Mouse (Mus musculus) limb, embryonic 14.5 days (tissue): ENCODE data around the gene Fndc3b. TPM values are rescaled to one million over a fixed set of nuclear protein-coding genes. Genes with fewer than 3 reads are reported as not detected.
A peak's percentile ranks its signal among the peaks of the same experiment; 100 is the strongest.

Experiments used
- ATAC-seq: fragments of 200-750 bp; cut with Nextera tagmentation; 2 replicates; pipeline ENCODE4 v1.8.0; 2017; ENCODE audit warnings: low read depth, moderate number of reproducible peaks, moderate TSS enrichment; ENCODE audit not compliant: low FRiP score
- DNase-seq: peaks from one replicate; pipeline ENCODE4 v3.0.0-alpha.2; 2015; ENCODE audit warnings: low spot score
- H3K27ac ChIP-seq: fragments of 300-500 bp; sonication (generic); replicated peaks from 2 replicates; pipeline ENCODE4 v1.5.1; 2014; ENCODE audit warnings: low read depth, mild to moderate bottlenecking, low read length, moderate library complexity, mixed read lengths
- H3K27me3 ChIP-seq: fragments of 300-500 bp; sonication (generic); 2 replicates; pipeline ENCODE4 v1.6.1; 2014; ENCODE audit warnings: low read length, mixed read lengths; ENCODE audit not compliant: control insufficient read depth, insufficient read depth
- H3K36me3 ChIP-seq: fragments of 300-500 bp; sonication (generic); 2 replicates; pipeline ENCODE4 v1.6.1; 2014; ENCODE audit warnings: mild to moderate bottlenecking, low read length, moderate library complexity, mixed read lengths; ENCODE audit not compliant: control insufficient read depth, insufficient read depth
- H3K4me1 ChIP-seq: fragments of 300-500 bp; sonication (generic); 2 replicates; pipeline ENCODE4 v1.6.1; 2014; ENCODE audit warnings: antibody characterized with exemption, low read length, mixed read lengths; ENCODE audit not compliant: control insufficient read depth, insufficient read depth
- H3K4me2 ChIP-seq: fragments of 300-500 bp; sonication (generic); replicated peaks from 2 replicates; pipeline ENCODE4 v1.6.1; 2014; ENCODE audit warnings: low read depth, mild to moderate bottlenecking, low read length, moderate library complexity; ENCODE audit not compliant: severe bottlenecking
- H3K4me3 ChIP-seq: fragments of 300-500 bp; sonication (generic); replicated peaks from 2 replicates; pipeline ENCODE4 v1.5.1; 2014; ENCODE audit warnings: low read length
- H3K9ac ChIP-seq: fragments of 300-500 bp; sonication (generic); 2 replicates; pipeline ENCODE4 v1.6.1; 2014; ENCODE audit warnings: mild to moderate bottlenecking, low read depth, low read length, moderate library complexity; ENCODE audit not compliant: severe bottlenecking
- H3K9me3 ChIP-seq: fragments of 300-500 bp; sonication (generic); 2 replicates; pipeline ENCODE4 v1.6.1; 2016; ENCODE audit warnings: low read length; ENCODE audit not compliant: control insufficient read depth
- POLR2A ChIP-seq: fragments of 200-500 bp; IDR thresholded peaks from 2 replicates; pipeline ENCODE4 v1.8.0; 2012; ENCODE audit warnings: inconsistent platforms, mild to moderate bottlenecking, moderate library complexity, borderline replicate concordance; ENCODE audit not compliant: insufficient read depth, insufficient read length; ENCODE audit errors: extremely low read depth
- WGBS: fragments of 180-500 bp; shearing (Covaris S2); extraction: QIAGEN DNeasy Blood & Tissue Kit; methylation state at CpG from one replicate; pipeline ENCODE4 v1.1.7; 2014; 5-methylcytosine and 5-hydroxymethylcytosine counted together
- polyA plus RNA-seq, 2 experiments: library from polyadenylated mRNA; depleted of rRNA in 1 of 2; stranded (reverse) in 1 of 2; unstranded in 1 of 2; fragments of >200 nt; fragmentation: Nextera tagmentation in 1 of 2; extraction: Ambion mirVana in 1 of 2; gene quantifications; 2 replicates each; pipeline versions ENCODE4 v1.2.1 to v1.2.3; 2012 to 2014

The Fndc3b gene
- polyA plus RNA-seq, 2 experiments = 39.6 to 41.3 TPM

DNA sequence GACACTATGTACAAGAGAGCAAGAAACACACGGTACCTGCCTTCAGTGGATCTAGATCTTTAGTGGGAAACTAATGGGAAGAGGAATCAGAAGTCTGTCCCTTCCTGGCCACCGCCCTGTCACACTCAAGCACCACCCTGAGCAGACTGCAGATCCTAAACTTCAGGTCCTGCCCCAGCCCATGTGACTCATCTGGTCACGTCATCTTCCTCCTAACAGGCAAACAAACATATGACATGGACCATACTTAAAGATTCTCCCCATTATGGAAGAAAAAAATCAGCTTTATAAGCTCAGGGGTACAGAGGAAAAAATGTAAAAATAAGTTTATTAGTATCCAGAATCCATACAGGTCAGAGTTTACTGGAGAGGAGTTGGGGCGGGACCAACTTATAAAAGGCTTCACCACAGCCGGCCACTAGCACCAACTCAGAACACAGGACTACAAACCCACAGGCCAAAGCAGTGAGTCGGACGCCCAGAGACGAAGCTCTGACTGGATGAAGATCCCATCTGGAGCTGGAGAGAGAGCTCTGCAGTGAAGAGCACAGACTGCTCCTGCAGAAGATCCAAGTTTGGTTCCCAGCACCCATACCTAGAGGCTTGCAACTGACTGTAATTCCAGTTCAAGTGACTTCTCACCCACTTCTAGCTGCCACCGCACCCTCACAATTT lies 19.5 kb downstream of the Fndc3b start:
- no peak for DNase-seq
- Histone ChIP-seq H3K27me3 (no peaks in the 10 kb centered on the region), H3K27ac (no peak overlapping the region), H3K9ac (no peak overlapping the region), H3K9me3 (no peaks in the 10 kb centered on the region), H3K4me2 (no peak overlapping the region), H3K4me3 (no peak overlapping the region), H3K4me1 (peaks cover 28% of the 10 kb centered on the region), H3K36me3 (0 out of 2 replicates have a peak, but pooled peaks cover 4% of the 10 kb centered on the region)
- TF ChIP-seq POLR2A = no peak
- no peak for ATAC-seq
- whole genome bisulfite sequencing = 85% methylated on average over 9 of the region's 9 CpGs

DNA sequence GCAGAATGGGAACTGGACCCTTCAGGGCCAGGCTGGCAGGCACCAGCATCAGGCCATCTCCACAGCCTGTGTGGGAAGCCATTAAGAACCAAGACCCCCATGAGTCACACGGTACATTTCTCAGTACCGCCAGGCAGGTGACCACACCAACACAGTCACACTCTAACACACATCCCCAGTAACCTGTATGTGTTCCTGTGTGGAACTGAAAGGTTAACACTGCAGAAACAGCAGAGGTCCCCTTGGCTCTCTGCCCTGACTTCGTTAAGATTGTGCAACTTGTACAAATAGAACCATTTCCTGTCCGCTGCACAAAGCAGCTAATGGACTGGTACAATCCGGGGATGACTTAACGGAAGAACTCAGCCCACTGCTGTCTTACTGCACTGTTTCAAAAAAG lies 21.1 kb downstream of the Fndc3b start:
- H3K27me3 ChIP-seq = no peaks in the 10 kb centered on the region
- ATAC-seq (no peak), DNase-seq (peak; percentile 63)
- H3K4me1 ChIP-seq = peaks cover 23% of the 10 kb centered on the region
- H3K9me3 ChIP-seq = no peaks in the 10 kb centered on the region
- H3K27ac ChIP-seq = no peak overlapping the region
- H3K9ac ChIP-seq = no peak overlapping the region
- peaks cover 4% of the 10 kb centered on the region; the same call in 1 of the 2 replicates for H3K36me3 ChIP-seq
- no peak overlapping the region for H3K4me3 ChIP-seq
- H3K4me2 ChIP-seq = no peak overlapping the region
- 60% methylated on average over 6 of the region's 6 CpGs for WGBS
- no peak for TF ChIP-seq POLR2A

DNA sequence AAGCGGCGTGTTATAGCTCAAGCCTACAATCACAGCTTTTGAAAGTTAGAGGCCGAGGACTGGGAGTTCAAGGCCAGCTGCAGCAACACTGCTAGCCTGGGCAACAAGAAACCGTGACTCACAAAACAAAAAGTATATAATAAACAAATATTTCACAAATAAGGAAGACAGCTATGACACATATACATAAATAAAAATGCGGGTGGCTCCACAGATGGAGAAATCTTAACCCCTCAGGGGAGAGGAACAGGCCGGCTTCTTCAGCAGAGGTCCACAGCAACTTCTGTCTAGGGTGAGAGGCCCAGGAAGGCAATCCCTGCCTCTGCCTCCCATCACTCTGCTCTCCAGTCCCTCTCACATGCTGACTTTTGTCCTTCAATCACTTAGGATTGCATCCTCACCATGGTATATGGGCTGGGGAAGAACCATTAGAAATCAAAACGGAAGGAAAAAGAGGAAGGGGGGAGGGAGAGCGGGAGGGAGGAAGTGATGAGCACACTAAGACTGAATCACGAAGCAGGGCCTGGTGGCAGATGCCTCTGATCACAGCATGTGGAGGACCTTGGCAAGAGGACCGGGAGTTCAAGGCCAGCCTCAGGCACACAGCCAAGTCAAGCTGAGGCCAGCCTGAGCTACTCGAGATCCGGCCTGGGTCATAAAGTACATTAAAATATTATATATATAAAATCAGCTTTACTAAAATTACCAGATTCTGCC lies 21.8 kb downstream of the Fndc3b start:
- H3K9ac ChIP-seq = no peak overlapping the region
- H3K4me2 ChIP-seq = no peak overlapping the region
- no peaks in the 10 kb centered on the region for H3K9me3 ChIP-seq
- 75% methylated on average over 12 of the region's 12 CpGs for WGBS
- TF ChIP-seq POLR2A = no peak
- no peaks in the 10 kb centered on the region for H3K27me3 ChIP-seq
- H3K4me3 ChIP-seq = no peak overlapping the region
- peaks cover 23% of the 10 kb centered on the region for H3K4me1 ChIP-seq
- H3K27ac ChIP-seq = no peak overlapping the region
- H3K36me3 ChIP-seq = peaks cover 4% of the 10 kb centered on the region; the same call in 1 of the 2 replicates
- DNase-seq (no peak), ATAC-seq (no peak)

DNA sequence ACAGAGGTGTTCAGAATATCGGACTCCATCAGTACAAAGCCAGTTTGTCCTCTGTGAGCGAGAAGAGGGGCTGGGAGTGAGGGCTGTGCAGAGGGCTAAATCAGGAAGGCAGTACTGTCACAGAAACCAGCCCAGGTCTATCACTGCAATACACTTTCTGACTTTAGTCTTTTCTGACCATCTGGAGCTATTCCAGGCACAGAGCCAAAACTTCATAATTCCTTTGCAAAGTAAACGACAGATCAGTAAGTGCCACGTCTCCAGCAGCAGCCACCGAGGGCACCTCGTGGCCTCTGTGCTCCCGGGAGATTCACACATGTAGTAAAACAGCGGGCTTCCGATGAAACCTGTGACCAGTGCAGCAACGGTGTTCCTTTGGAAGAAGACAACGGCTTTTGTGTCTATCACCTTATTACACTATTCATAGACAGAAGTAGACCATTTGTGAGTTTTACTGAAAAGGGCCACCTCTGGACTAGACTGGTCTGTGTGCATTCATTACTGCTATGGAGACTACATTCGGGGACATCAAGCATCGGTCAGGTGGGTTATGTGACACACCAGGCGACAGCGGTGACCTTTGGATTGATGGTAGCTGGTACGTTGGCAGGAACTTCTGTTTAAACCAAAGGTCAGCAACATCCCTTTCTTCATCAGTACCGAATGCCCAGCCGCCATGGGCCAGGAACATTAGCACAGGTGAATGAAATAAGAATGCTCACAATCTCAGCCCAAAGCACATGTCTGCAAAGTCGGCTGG lies 24.2 kb downstream of the Fndc3b start:
- H3K36me3 ChIP-seq = peaks cover 10% of the 10 kb centered on the region; the same call in 1 of the 2 replicates
- H3K9me3 ChIP-seq = no peaks in the 10 kb centered on the region
- no peaks in the 10 kb centered on the region for H3K27me3 ChIP-seq
- 0 out of 2 replicates have a peak overlapping the region, but pooled peaks have one; percentile 7 for H3K4me2 ChIP-seq
- ATAC-seq = no peak
- peak; percentile 49 for DNase-seq
- peaks cover 23% of the 10 kb centered on the region for H3K4me1 ChIP-seq
- TF ChIP-seq POLR2A = no peak
- no peak overlapping the region for H3K27ac ChIP-seq
- 64% methylated on average over 19 of the region's 19 CpGs for WGBS
- H3K4me3 ChIP-seq = no peak overlapping the region
- no peak overlapping the region for H3K9ac ChIP-seq

DNA sequence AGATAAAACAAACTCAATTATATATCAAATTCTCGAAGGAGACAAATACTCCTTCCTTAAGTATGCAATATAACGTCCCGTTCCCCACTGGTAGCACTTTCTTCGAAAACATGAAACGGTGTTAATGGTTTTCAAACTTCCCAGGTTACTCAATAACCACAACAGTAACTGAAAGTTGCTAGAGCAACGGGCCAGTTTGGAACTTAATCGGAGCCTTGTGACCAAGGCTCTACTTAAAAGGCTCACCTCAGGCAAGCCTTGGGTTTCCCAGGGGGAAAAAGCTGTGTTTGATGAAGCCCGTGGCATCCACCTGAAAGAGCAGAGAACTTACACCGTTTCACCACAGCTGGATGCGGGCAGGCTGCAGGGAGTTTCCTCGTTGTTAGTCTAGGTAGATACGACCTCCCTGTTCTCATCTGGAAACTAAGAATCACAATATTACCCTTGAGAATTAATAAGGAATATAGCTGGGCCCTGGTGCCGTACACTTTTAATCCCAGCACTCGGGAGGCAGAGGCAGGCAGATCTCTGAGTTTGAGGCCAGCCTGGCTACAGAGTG lies 25.4 kb downstream of the Fndc3b start:
- Histone ChIP-seq H3K27ac (no peak overlapping the region), H3K9me3 (no peaks in the 10 kb centered on the region), H3K4me3 (no peak overlapping the region), H3K9ac (no peak overlapping the region), H3K36me3 (peaks cover 14% of the 10 kb centered on the region; the same call in 1 of the 2 replicates), H3K4me2 (no peak overlapping the region), H3K4me1 (peaks cover 22% of the 10 kb centered on the region), H3K27me3 (no peaks in the 10 kb centered on the region)
- no peak for TF ChIP-seq POLR2A
- 64% methylated on average over 14 of the region's 14 CpGs for WGBS
- DNase-seq (no peak), ATAC-seq (no peak)
